Mouse (Mus musculus) heart, adult 2 months (tissue): ENCODE results near the gene Pde3b. TPM values are rescaled to one million over a fixed set of nuclear protein-coding genes. Genes with fewer than 3 reads are reported as not detected.

Source experiments
- DNase-seq, 2 experiments: peaks; one replicate each; pipeline ENCODE4 v3.0.0; 2021
- H3K27ac ChIP-seq: fragments of 200-600 bp; 2 replicates; pipeline ENCODE4 v1.8.1; 2022
- H3K27me3 ChIP-seq: fragments of 200-500 bp; 2 replicates; pipeline ENCODE4 v1.6.1; 2012; ENCODE audit warnings: mild to moderate bottlenecking, low read length, inconsistent platforms, mixed read lengths; ENCODE audit not compliant: control insufficient read depth, insufficient read depth
- H3K36me3 ChIP-seq: fragments of 200-500 bp; 2 replicates; pipeline ENCODE4 v1.6.1; 2012; ENCODE audit warnings: low read length, inconsistent platforms; ENCODE audit not compliant: control insufficient read depth, insufficient read depth
- H3K4me1 ChIP-seq: fragments of 200-500 bp; 2 replicates; pipeline ENCODE4 v1.6.1; 2011; ENCODE audit warnings: low read length; ENCODE audit not compliant: control insufficient read depth, insufficient read depth
- H3K4me3 ChIP-seq: fragments of 200-600 bp; 2 replicates; pipeline ENCODE4 v1.8.1; 2022
- H3K79me2 ChIP-seq: fragments of 200-500 bp; replicated peaks from 2 replicates; pipeline ENCODE4 v1.6.1; 2012; ENCODE audit warnings: mild to moderate bottlenecking, inconsistent platforms, low read length, moderate library complexity, mixed read lengths; ENCODE audit not compliant: control insufficient read depth, insufficient read depth
- H3K9ac ChIP-seq: fragments of 200-500 bp; 2 replicates; pipeline ENCODE4 v1.6.1; 2012; ENCODE audit warnings: low read depth, mild to moderate bottlenecking, control low read depth, inconsistent platforms, low read length, mixed read lengths
- CTCF ChIP-seq: fragments of 200-600 bp; IDR thresholded peaks from 2 replicates; pipeline ENCODE4 v1.8.1; 2022; ENCODE audit warnings: antibody characterized with exemption, mild to moderate bottlenecking, moderate library complexity
- EP300 ChIP-seq: fragments of 200-500 bp; IDR thresholded peaks from 2 replicates; pipeline ENCODE4 v1.6.1; 2011; ENCODE audit warnings: low read depth, low read length, control low read depth; ENCODE audit not compliant: insufficient read depth
- POLR2A ChIP-seq: fragments of 200-500 bp; IDR thresholded peaks from 2 replicates; pipeline ENCODE4 v1.6.1; 2011; ENCODE audit warnings: mild to moderate bottlenecking, low read depth, low read length, control low read depth; ENCODE audit not compliant: insufficient read depth
- WGBS: fragments of 180-500 bp; shearing (Covaris S2); methylation state at CpG from one replicate; pipeline ENCODE4 v1.1.7; 2018; 5-methylcytosine and 5-hydroxymethylcytosine counted together
- intact Hi-C: fragments of 180-260 bp; cut with DNase I; formaldehyde crosslinking; loops from one replicate; pipeline ENCODE4 v1.15.1; 2025
- polyA plus RNA-seq: library from polyadenylated mRNA; depleted of rRNA; stranded (reverse); fragments of >200 nt; gene quantifications from 2 replicates; pipeline ENCODE4 v1.2.3, GENCODE M21; 2012
- total RNA-seq, 2 experiments: library from RNA; stranded (reverse); gene quantifications; 2 replicates each; pipeline ENCODE4 v1.2.3; 2021

Gene Pde3b
- total and polyA plus RNA-seq, 3 experiments = 3.8 to 4.9 (median 4.8) TPM

GRCm38 (mm10) chr7:114420918-114421317 is 5.8 kb downstream of the Pde3b start:
- H3K9ac ChIP-seq = no peak overlapping the region
- H3K27ac ChIP-seq = no peak overlapping the region
- whole genome bisulfite sequencing = 55% methylated on average over 4 of the region's 4 CpGs
- no peaks in the 10 kb centered on the region for H3K36me3 ChIP-seq
- TF ChIP-seq CTCF = no peak
- TF ChIP-seq EP300 = no peak
- no peak for TF ChIP-seq POLR2A
- intact Hi-C loops = no loop called here
- H3K4me1 ChIP-seq = no peaks in the 10 kb centered on the region
- H3K79me2 ChIP-seq = no peaks in the 10 kb centered on the region; the same call in 1 of the 2 replicates
- no peak overlapping the region for H3K4me3 ChIP-seq
- H3K27me3 ChIP-seq = peaks cover under 1% of the 10 kb centered on the region; the same call in 1 of the 2 replicates
- no peak for DNase-seq

- intact Hi-C loops = no loop called here
- no peaks in the 10 kb centered on the region for H3K27me3 ChIP-seq
- 46% methylated on average over 3 of the region's 3 CpGs for WGBS
- no peak overlapping the region for H3K27ac ChIP-seq
- no peaks in the 10 kb centered on the region for H3K4me1 ChIP-seq
- H3K4me3 ChIP-seq = no peak overlapping the region
- no peak overlapping the region for H3K9ac ChIP-seq
- no peaks in the 10 kb centered on the region for H3K36me3 ChIP-seq
- H3K79me2 ChIP-seq = no peaks in the 10 kb centered on the region; the same call in 1 of the 2 replicates
- TF ChIP-seq EP300 = no peak
- no peak for TF ChIP-seq CTCF
- no peak for TF ChIP-seq POLR2A
- no peak for DNase-seq
These were observed 7.1 kb downstream of the Pde3b start for GRCm38 (mm10) chr7:114422224-114422623.

- no peaks in the 10 kb centered on the region for H3K36me3 ChIP-seq
- H3K79me2 ChIP-seq = no peaks in the 10 kb centered on the region; the same call in 1 of the 2 replicates
- H3K27me3 ChIP-seq = no peaks in the 10 kb centered on the region
- no peak overlapping the region for H3K9ac ChIP-seq
- H3K27ac ChIP-seq = no peak overlapping the region
- 81% methylated on average over 5 of the region's 5 CpGs for WGBS
- no peaks in the 10 kb centered on the region for H3K4me1 ChIP-seq
- no peak overlapping the region for H3K4me3 ChIP-seq
- intact Hi-C loops = no loop called here
- TF ChIP-seq EP300 (no peak), CTCF (no peak), POLR2A (no peak)
- no peak for DNase-seq
These were observed 14.7 kb downstream of the Pde3b start for GRCm38 (mm10) chr7:114429768-114430167.

- Histone ChIP-seq H3K36me3 (no peaks in the 10 kb centered on the region), H3K4me3 (no peak overlapping the region), H3K27me3 (no peaks in the 10 kb centered on the region), H3K4me1 (no peaks in the 10 kb centered on the region), H3K27ac (no peak overlapping the region), H3K9ac (no peak overlapping the region), H3K79me2 (no peaks in the 10 kb centered on the region; the same call in 1 of the 2 replicates)
- DNase-seq = no peak
- 57% methylated on average over 4 of the region's 4 CpGs for WGBS
- TF ChIP-seq POLR2A (no peak), CTCF (no peak), EP300 (no peak)
- intact Hi-C loops = no loop called here
These were observed 16.9 kb downstream of the Pde3b start for GRCm38 (mm10) chr7:114431966-114432365.

- intact Hi-C loops = no loop called here
- Histone ChIP-seq H3K4me1 (no peaks in the 10 kb centered on the region), H3K4me3 (no peak overlapping the region), H3K9ac (no peak overlapping the region), H3K27me3 (no peaks in the 10 kb centered on the region), H3K36me3 (no peaks in the 10 kb centered on the region), H3K79me2 (no peaks in the 10 kb centered on the region; the same call in 1 of the 2 replicates), H3K27ac (no peak overlapping the region)
- no peak for DNase-seq
- WGBS = 34% methylated on average over 1 of the region's 1 CpGs
- no peak for TF ChIP-seq CTCF
- no peak for TF ChIP-seq EP300
- TF ChIP-seq POLR2A = no peak
These were observed 24.6 kb downstream of the Pde3b start for GRCm38 (mm10) chr7:114439726-114440125.

GRCm38 (mm10) chr7:114440494-114440893 is 25.4 kb downstream of the Pde3b start:
- TF ChIP-seq CTCF (no peak), EP300 (no peak), POLR2A (no peak)
- Histone ChIP-seq H3K36me3 (no peaks in the 10 kb centered on the region), H3K27me3 (no peaks in the 10 kb centered on the region), H3K79me2 (no peaks in the 10 kb centered on the region; the same call in 1 of the 2 replicates), H3K4me1 (no peaks in the 10 kb centered on the region), H3K4me3 (no peak overlapping the region), H3K27ac (no peak overlapping the region), H3K9ac (no peak overlapping the region)
- DNase-seq = no peak
- WGBS = 96% methylated on average over 1 of the region's 1 CpGs
- intact Hi-C loops = no loop called here
